Mouse (Mus musculus) hindlimb bud, embryonic 11.5 days (tissue): ENCODE measurements around the gene Synm.

Experiments
- DNase-seq: peaks from one replicate; pipeline ENCODE4 v3.0.0-alpha.2; 2012; ENCODE audit warnings: low read depth, low spot score; ENCODE audit errors: extremely low spot score

The Synm gene

GRCm38 (mm10) chr7:67700846-67701245 is 58.7 kb downstream of the Synm start:
- no peak for DNase-seq

GRCm38 (mm10) chr7:67699301-67699700 is 60.2 kb downstream of the Synm start:
- DNase-seq, result no peak

GRCm38 (mm10) chr7:67697892-67698630 is 61.5 kb downstream of the Synm start:
- DNase-seq, result no peak

- DNase-seq, result no peak
Measured at GRCm38 (mm10) chr7:67695906-67696305, 63.6 kb downstream of the Synm start.

GRCm38 (mm10) chr7:67692791-67693538 is 66.6 kb downstream of the Synm start:
- no peak for DNase-seq

GRCm38 (mm10) chr7:67692141-67692540 is 67.4 kb downstream of the Synm start:
- DNase-seq, result no peak

GRCm38 (mm10) chr7:67691036-67691435 is 68.5 kb downstream of the Synm start:
- no peak for DNase-seq

- no peak for DNase-seq
Measured at GRCm38 (mm10) chr7:67689793-67690192, 69.7 kb downstream of the Synm start.

GRCm38 (mm10) chr7:67688281-67688680 is 71.3 kb downstream of the Synm start:
- DNase-seq, result no peak

- DNase-seq, result no peak
Measured at GRCm38 (mm10) chr7:67686545-67686944, 73.0 kb downstream of the Synm start.

- DNase-seq, result no peak
Measured at GRCm38 (mm10) chr7:67683006-67683405, 76.5 kb downstream of the Synm start.

GRCm38 (mm10) chr7:67681078-67681477 is 78.5 kb downstream of the Synm start:
- DNase-seq, result no peak
